Mouse (Mus musculus): Measurements from ENCODE around the gene Oit1.

DNA sequence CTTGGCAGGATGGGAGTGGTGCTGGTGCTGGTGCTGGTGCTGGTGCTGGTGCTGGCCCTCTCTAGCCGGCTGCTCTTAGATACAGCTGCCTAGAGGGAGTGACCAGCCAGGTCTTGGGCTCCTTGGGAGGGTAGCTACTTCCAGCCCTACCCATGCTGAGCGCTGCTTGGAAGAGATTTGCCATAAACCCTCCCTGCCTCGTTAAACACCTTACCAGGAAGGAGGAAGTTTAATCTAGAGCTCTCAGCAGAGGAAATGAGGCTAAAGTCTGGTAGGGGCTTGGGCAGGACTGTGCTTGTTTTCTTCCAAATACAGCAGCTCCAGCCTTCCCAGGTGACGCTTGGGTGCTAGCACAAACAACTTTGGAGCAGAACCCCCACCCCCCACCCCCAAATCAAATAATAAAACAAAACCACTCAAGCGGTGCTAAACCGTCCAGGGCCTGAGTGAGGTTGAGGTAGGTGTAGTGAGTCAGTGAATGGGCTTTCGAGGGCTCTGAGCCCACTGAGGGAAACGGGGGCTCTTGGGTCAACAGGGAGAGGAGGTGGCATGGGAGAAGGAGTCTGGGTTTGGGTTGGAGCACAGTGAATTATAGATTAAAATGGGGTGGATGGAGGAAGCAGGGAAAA is at the start of gene Oit1:
- TF ChIP-seq CTCF (IDR thresholded peaks at IDR 0.05; ENCODE audit: borderline replicate concordance, control insufficient read depth, extremely low read depth, insufficient read depth, low read length, poor library complexity), result no peak
- TF ChIP-seq POLR2A (IDR thresholded peaks at IDR 0.05; ENCODE audit: control insufficient read depth, extremely low read depth, insufficient read depth, low read length, poor library complexity), result no peak
